Mouse (Mus musculus): ENCODE data around the gene Trim21. TPM values are rescaled to one million over a fixed set of nuclear protein-coding genes. Genes with fewer than 3 reads are reported as not detected.
A peak's percentile ranks its signal among the peaks of the same experiment; 100 is the strongest.

Gene Trim21
- polyA plus RNA-seq, 1 experiment, result 9.7 TPM

DNA sequence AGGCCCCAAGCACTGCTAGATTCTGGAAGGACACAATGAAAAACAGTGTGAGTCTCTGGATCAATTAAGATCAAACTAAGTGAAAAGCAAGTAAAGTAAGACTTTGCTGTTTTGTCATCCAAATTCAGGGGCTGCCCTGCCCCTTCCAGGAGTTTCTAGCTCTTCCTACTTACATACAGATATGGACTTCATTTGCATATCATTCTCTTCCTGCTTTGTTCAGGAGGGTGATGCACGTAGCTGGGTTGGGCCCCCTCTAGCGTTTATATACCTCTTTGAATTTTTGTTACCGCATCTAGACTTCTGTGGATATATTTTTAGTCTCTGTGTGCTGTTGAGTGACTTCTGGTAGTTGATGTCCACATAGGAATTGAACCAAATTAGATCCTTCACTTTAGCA, 24.0 kb downstream of the Trim21 start:
- no peak overlapping the region for H3K4me3 ChIP-seq (replicated peaks; ENCODE audit: extremely low read depth, low read depth, low read length)
- WGBS, result 47% methylated on average over 3 of the region's 3 CpGs
- DNase-seq, result no peak

DNA sequence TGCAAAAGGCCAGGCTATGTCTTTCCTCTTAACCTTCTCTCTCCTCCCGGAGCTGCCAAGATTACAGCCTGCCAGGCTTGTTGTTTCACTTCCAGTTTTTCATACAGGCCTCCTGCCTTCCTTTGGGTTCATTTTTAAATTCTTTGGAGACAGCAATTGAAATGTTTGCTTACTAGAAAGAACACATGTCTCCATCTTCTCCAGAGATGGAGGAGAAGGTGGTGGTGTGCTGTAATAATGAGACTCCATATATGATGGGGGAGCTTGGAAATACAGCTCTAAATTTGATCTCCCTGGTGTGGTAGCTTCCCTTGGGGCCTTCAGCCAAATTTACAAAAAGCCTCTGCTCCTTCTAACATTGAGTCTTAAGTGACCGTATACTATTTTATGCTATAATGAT, 24.7 kb downstream of the Trim21 start, which contains the start of gene Olfr548-ps1:
Gene Olfr548-ps1 (plus strand): TSS at position 301 of the 400 bp plus-strand sequence.
- H3K4me3 ChIP-seq (replicated peaks; ENCODE audit: extremely low read depth, low read depth, low read length), result no peak within 1 kb of the TSS
- TF ChIP-seq POLR2A (IDR thresholded peaks at IDR 0.05; ENCODE audit: borderline replicate concordance, extremely low read depth, low read depth, low read length) (no peak), CTCF (IDR thresholded peaks at IDR 0.05; ENCODE audit: insufficient read depth, low read length) (no peak)
- WGBS, result 74% methylated on average over 2 of the region's 2 CpGs
- no peak for DNase-seq
- no peaks in the 10 kb centered on the region for H3K4me1 ChIP-seq (ENCODE audit: control insufficient read depth, insufficient read depth, low read length)

More for the DNA sequence above, 24.0 kb downstream of the Trim21 start:
- TF ChIP-seq POLR2A (IDR thresholded peaks at IDR 0.05; ENCODE audit: borderline replicate concordance, extremely low read depth, low read depth, low read length) (no peak), CTCF (IDR thresholded peaks at IDR 0.05; ENCODE audit: insufficient read depth, low read length) (no peak)
- H3K4me1 ChIP-seq (ENCODE audit: control insufficient read depth, insufficient read depth, low read length), result no peaks in the 10 kb centered on the region

DNA sequence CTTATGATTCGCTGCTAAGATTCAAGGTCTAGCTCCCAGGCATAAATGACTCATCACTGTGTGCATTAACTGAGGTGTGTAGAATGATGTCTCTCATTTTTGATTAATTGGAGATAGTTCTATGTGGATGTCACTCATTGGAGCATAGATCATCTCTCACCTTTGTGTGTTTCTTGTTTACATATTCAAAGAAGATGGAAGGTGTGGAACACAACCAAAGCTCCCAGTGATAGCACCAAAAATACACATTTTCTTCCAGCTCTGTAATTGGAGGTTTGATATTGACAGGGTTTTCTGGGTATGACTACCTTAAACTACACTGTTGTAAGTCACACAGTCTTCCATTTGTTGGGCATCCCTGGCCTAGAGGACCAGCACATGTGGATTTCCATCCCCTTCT, 30.8 kb downstream of the Trim21 start, which contains the start of gene Olfr547:
Gene Olfr547 (plus strand): TSS at position 301 of the 400 bp plus-strand sequence.
- no peak within 1 kb of the TSS for H3K4me3 ChIP-seq (replicated peaks; ENCODE audit: extremely low read depth, low read depth, low read length)
- no peak for DNase-seq
- WGBS, result 64% methylated on average over 1 of the region's 1 CpGs

GRCm38 (mm10) chr7:102529052-102529451, 36.2 kb downstream of the Trim21 start:
- WGBS, result 69% methylated on average over 1 of the region's 1 CpGs
- no peak for DNase-seq
- Histone ChIP-seq H3K4me3 (replicated peaks; ENCODE audit: extremely low read depth, low read depth, low read length) (no peak overlapping the region), H3K4me1 (ENCODE audit: control insufficient read depth, insufficient read depth, low read length) (no peaks in the 10 kb centered on the region)
- TF ChIP-seq CTCF (IDR thresholded peaks at IDR 0.05; ENCODE audit: insufficient read depth, low read length), result no peak
- no peak for TF ChIP-seq POLR2A (IDR thresholded peaks at IDR 0.05; ENCODE audit: borderline replicate concordance, extremely low read depth, low read depth, low read length)

More for the DNA sequence above, 30.8 kb downstream of the Trim21 start, which contains the start of gene Olfr547:
- H3K4me1 ChIP-seq (ENCODE audit: control insufficient read depth, insufficient read depth, low read length), result no peaks in the 10 kb centered on the region
- TF ChIP-seq POLR2A (IDR thresholded peaks at IDR 0.05; ENCODE audit: borderline replicate concordance, extremely low read depth, low read depth, low read length), result no peak
- no peak for TF ChIP-seq CTCF (IDR thresholded peaks at IDR 0.05; ENCODE audit: insufficient read depth, low read length)

GRCm38 (mm10) chr7:102517051-102517335, 48.3 kb downstream of the Trim21 start:
- Histone ChIP-seq H3K4me3 (replicated peaks; ENCODE audit: extremely low read depth, low read depth, low read length) (no peak overlapping the region), H3K4me1 (ENCODE audit: control insufficient read depth, insufficient read depth, low read length) (no peaks in the 10 kb centered on the region)
- DNase-seq, result no peak
- no peak for TF ChIP-seq POLR2A (IDR thresholded peaks at IDR 0.05; ENCODE audit: borderline replicate concordance, extremely low read depth, low read depth, low read length)
- TF ChIP-seq CTCF (IDR thresholded peaks at IDR 0.05; ENCODE audit: insufficient read depth, low read length), result no peak
- 58% methylated on average over 2 of the region's 2 CpGs for WGBS

- no peak for TF ChIP-seq POLR2A (IDR thresholded peaks at IDR 0.05; ENCODE audit: borderline replicate concordance, extremely low read depth, low read depth, low read length)
- no peak for TF ChIP-seq CTCF (IDR thresholded peaks at IDR 0.05; ENCODE audit: insufficient read depth, low read length)
- 38% methylated on average over 10 of the region's 10 CpGs for WGBS
- no peaks in the 10 kb centered on the region for H3K4me1 ChIP-seq (ENCODE audit: control insufficient read depth, insufficient read depth, low read length)
- no peak overlapping the region for H3K4me3 ChIP-seq (replicated peaks; ENCODE audit: extremely low read depth, low read depth, low read length)
- DNase-seq, result peak; percentile 5
Observed at GRCm38 (mm10) chr7:102516261-102517050, 48.8 kb downstream of the Trim21 start.

GRCm38 (mm10) chr7:102514144-102514543, 51.1 kb downstream of the Trim21 start:
- Histone ChIP-seq H3K4me3 (replicated peaks; ENCODE audit: extremely low read depth, low read depth, low read length) (no peak overlapping the region), H3K4me1 (ENCODE audit: control insufficient read depth, insufficient read depth, low read length) (no peaks in the 10 kb centered on the region)
- WGBS, result 64% methylated on average over 4 of the region's 4 CpGs
- TF ChIP-seq CTCF (IDR thresholded peaks at IDR 0.05; ENCODE audit: insufficient read depth, low read length) (no peak), POLR2A (IDR thresholded peaks at IDR 0.05; ENCODE audit: borderline replicate concordance, extremely low read depth, low read depth, low read length) (no peak)
- DNase-seq, result no peak

GRCm38 (mm10) chr7:102512814-102513435, 52.4 kb downstream of the Trim21 start:
- Histone ChIP-seq H3K4me3 (replicated peaks; ENCODE audit: extremely low read depth, low read depth, low read length) (no peak overlapping the region), H3K4me1 (ENCODE audit: control insufficient read depth, insufficient read depth, low read length) (no peaks in the 10 kb centered on the region)
- TF ChIP-seq CTCF (IDR thresholded peaks at IDR 0.05; ENCODE audit: insufficient read depth, low read length) (peak; percentile 54), POLR2A (IDR thresholded peaks at IDR 0.05; ENCODE audit: borderline replicate concordance, extremely low read depth, low read depth, low read length) (no peak)
- under 1% methylated on average over 54 of the region's 54 CpGs for WGBS
- DNase-seq, result peak; percentile 84

DNA sequence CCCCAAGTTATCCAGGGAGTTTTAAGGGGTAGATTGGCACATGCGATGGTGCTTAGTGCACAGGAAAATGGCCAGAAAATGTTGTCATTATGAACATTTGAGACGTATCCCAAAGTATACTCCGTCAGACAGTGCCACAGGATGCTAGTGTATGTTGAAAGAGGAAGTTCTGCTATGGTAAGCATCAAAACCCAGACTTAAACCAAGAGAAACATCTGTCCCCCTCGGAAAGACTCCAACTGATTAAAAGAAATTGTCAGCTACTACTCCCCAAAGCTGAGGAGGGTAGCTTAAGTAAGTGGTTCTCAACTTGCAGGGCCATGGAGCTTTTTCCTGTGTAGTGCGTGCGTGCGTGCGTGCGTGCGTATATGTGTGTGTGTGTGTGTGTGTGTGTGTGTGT, 53.4 kb downstream of the Trim21 start:
- Histone ChIP-seq H3K4me3 (replicated peaks; ENCODE audit: extremely low read depth, low read depth, low read length) (no peak overlapping the region), H3K4me1 (ENCODE audit: control insufficient read depth, insufficient read depth, low read length) (no peaks in the 10 kb centered on the region)
- WGBS, result 86% methylated on average over 10 of the region's 10 CpGs
- DNase-seq, result no peak
- TF ChIP-seq POLR2A (IDR thresholded peaks at IDR 0.05; ENCODE audit: borderline replicate concordance, extremely low read depth, low read depth, low read length) (no peak), CTCF (IDR thresholded peaks at IDR 0.05; ENCODE audit: insufficient read depth, low read length) (no peak)

DNA sequence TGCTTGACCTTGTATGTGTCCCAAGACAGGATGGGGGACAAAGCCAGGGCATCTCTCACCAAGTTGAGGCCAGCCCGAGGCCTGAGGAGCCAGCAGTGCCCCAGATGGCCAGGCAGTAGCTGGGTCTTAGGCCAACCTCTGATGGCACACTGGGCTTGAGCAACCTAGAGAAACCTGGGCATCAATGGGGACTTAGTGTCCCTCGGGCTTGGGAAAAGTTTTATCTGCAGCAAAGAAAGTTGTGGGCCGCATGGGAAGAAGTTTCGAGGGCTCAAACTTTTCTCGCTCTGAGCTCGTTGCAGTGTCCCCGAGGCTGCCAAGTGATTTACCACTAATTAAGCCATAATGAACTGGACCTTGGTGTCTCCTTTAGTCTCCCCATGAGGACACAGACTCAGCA, 55.6 kb downstream of the Trim21 start:
- WGBS, result 84% methylated on average over 7 of the region's 7 CpGs
- no peak for DNase-seq
- H3K4me3 ChIP-seq (replicated peaks; ENCODE audit: extremely low read depth, low read depth, low read length), result no peak overlapping the region
- H3K4me1 ChIP-seq (ENCODE audit: control insufficient read depth, insufficient read depth, low read length), result no peaks in the 10 kb centered on the region
- TF ChIP-seq POLR2A (IDR thresholded peaks at IDR 0.05; ENCODE audit: borderline replicate concordance, extremely low read depth, low read depth, low read length) (no peak), CTCF (IDR thresholded peaks at IDR 0.05; ENCODE audit: insufficient read depth, low read length) (no peak)
